Mouse (Mus musculus) hindbrain, embryonic 11.5 days (tissue): ENCODE data around the gene Esx1. TPM values are rescaled to one million over a fixed set of nuclear protein-coding genes. Genes with fewer than 3 reads are reported as not detected.

Experiments
- polyA plus RNA-seq: library from polyadenylated mRNA; unstranded; fragments of >200 nt; fragmentation: Nextera tagmentation; extraction: Ambion mirVana; gene quantifications from 2 replicates; pipeline ENCODE4 v1.2.1, GENCODE M21; 2014

Esx1 gene
- polyA plus RNA-seq, 1 experiment from 2014 or later: not detected

Other genes starting within 250 kb of the Esx1 start
- not detected in 2 replicates for gene H2bfm, start 194.8 kb downstream of the Esx1 start, polyA plus RNA-seq
- gene Tmsb15b2, start 146.6 kb downstream of the Esx1 start, polyA plus RNA-seq: 68.8 and 68.9 TPM in 2 replicates
- 4.3 and 9.0 TPM in 2 replicates for gene Tmsb15l, start 145.2 kb downstream of the Esx1 start, polyA plus RNA-seq
- 28.7 and 31.1 TPM in 2 replicates for gene Tmsb15b1, start 145.2 kb downstream of the Esx1 start, polyA plus RNA-seq
- 90.7 and 98.9 TPM in 2 replicates for gene Zcchc18, start 128.9 kb downstream of the Esx1 start, polyA plus RNA-seq
- 12.9 and 13.6 TPM in 2 replicates for gene Slc25a53, start 83.8 kb downstream of the Esx1 start, polyA plus RNA-seq
- 12.0 and 12.1 TPM in 2 replicates for gene Fam199x, start 72.5 kb downstream of the Esx1 start, polyA plus RNA-seq